Mouse (Mus musculus) heart, postnatal 25 days (tissue): ENCODE data around the gene Osbpl9. TPM values are rescaled to one million over a fixed set of nuclear protein-coding genes. Genes with fewer than 3 reads are reported as not detected.

ENCODE experiments used
- DNase-seq: peaks from one replicate; pipeline ENCODE4 v3.0.0; 2022; ENCODE audit warnings: low spot score
- intact Hi-C: fragments of 180-260 bp; cut with DNase I; formaldehyde crosslinking; loops from one replicate; pipeline ENCODE4 v1.15.1; 2025
- total RNA-seq, 2 experiments: library from RNA; stranded (reverse); gene quantifications; 2 replicates each; pipeline ENCODE4 v1.2.3; 2021

Osbpl9 gene
- 100 to 1,000 TPM; 104 to 105 TPM for total RNA-seq

DNA sequence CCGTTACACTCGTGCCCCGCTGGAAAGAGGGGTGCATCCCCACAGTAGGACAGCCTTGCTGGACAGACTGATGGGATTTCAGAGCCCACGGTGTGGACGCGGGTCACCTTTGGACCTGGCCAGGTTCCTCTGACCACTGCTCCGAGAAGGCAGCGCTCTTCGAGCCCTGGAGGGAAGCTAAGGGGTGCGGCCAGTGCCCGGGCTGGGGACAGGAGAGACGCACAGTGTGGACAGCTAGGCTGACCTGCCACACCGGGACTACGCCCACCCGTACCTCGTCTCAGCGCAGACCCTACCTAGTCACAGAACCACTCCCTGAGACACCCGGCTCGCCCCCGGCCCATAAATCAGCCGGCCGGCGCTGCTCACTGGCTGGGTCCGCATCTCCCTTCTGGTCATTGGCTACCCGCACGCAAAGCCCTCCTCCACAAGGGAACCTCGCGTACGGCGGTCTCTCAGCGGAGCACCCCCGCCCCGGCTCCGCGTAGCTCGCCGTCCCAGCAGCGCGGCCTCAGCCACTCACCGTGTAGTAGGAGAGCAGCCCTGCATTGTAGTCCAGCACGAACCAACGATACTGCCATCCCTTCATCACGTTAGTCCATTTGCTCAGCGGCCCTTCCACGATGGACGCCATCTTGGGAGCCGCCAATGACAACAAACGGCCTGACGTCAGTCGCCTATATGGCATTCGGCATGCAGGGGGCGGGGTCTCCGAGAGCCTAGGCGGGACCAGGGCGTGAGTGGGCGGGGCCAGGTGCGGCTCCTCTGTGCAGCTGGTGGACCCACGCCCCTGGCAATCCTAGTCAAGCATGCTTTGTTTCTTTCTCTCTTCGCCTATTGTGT is at the start of gene Osbpl9:
Gene Osbpl9 (minus strand): TSS at position 691 of the 843 bp plus-strand sequence.
- intact Hi-C loops: loop anchor here (5.0 kb wide), 1 partner anchor 80 kb away; the partner anchor contains the start of gene Eps15

DNA sequence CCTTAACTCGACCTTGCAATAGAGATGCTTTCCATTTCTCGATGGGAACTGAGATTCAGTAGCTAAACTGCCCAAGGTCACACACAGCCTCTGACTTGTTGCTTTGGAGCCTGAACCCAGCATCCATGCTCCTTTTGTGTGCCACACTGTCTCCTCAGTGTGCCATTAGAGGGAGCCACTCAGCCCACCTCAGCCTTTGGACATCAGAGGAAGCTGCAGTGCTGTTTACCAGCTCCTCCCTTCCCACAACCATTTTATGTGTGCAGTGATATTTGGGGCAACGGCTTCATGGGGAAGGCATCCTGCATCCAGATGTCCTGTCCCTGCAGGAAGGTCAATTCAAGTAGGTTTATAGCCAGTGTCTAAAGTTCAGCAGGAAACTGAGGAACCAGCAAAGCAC is 49.5 kb upstream of the Osbpl9 start:
- no peak for DNase-seq

More for the DNA sequence above, at the start of gene Osbpl9:
- DNase-seq: peak; percentile 93

DNA sequence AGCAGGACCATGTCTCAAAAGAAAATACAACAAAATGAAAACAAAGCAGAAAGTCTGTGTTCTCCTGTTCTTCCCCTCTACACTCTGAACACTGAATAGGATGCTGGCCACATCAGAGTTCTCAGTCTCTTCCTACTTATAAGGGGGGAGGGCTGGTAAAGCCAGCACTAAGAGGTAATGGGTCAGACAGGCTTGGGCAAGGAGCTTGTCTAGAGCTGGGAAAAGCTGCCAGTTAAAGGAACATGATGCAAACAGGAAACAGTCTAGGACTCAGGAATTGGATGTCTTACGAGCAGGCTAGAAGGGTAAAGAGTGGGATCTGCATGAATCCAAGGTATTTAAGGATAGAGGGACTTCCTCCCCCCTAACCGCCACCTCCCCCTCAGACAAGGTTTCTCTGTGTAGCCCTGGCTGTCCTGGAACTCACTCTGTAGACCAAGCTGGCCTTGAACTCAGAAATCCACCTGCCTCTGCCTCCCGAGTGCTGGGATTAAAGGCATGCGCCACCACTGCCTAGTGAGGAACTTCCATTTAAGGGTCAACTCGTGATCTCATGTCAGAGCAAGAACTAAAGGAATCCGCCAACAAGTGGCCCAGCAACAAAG is 43.0 kb upstream of the Osbpl9 start:
- intact Hi-C loops: no loop called here

More for the DNA sequence above, 49.5 kb upstream of the Osbpl9 start:
- intact Hi-C loops: no loop called here

DNA sequence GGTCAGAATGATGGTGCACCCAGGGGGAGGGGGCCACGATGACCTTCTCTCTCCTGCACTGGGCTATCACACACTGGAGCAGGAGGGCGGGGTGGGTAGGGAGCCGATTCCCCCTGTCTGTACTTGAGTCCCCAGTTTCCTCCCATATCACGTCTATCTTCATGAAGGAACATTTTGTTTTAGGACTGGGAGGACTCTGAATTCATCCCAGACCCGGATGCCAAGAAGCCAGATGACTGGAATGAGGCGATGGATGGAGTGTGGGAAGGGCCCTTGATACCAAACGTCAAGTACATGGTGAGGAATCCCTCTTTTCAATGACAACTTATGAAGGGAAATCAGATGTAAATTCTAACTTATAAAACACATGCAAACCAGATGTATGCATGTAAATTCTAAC is 42.4 kb upstream of the Osbpl9 start:
- intact Hi-C loops: no loop called here

More for the DNA sequence above, 43.0 kb upstream of the Osbpl9 start:
- no peak for DNase-seq

DNA sequence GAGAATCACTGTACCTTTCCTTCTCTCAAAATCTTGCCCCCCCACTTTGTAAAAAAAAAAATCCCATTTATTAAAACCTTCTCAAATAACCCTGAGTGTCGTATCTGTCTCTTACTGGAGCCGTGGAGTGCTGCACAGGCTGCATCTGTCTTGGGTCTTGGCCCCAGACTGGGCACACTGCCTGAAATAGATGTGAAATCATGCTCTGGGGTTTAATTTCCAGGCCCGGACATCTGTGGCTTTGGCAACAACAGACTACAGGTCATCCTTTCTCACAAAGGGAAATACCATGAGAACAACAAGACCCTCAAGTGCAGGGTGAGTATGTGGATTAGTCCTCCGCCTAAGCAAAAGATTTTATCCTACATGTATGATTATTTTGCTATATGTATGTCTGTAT is 39.9 kb upstream of the Osbpl9 start:
- intact Hi-C loops: no loop called here
- peak; percentile 66 for DNase-seq

More for the DNA sequence above, 42.4 kb upstream of the Osbpl9 start:
- peak; percentile 38 for DNase-seq

DNA sequence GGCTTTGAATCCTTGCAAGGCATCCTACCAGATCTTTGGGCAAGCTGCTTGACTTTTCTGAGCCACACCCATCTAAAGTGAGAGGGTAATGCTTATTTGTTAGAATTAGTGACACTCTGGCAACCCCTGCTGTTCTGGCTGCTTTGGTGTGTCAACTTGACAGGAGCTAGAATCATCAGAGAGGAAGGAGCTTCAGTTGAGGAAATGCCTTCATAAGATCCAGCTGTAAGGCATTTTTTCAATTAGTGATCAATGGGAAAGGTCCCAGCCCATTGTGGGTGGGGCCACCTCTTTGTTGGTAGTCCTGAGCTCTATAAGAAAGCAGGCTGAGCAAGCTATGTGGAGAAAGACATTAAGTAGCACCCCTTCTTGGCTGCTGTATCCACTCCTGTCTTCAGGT is 39.1 kb upstream of the Osbpl9 start:
- intact Hi-C loops: no loop called here
- DNase-seq: no peak

DNA sequence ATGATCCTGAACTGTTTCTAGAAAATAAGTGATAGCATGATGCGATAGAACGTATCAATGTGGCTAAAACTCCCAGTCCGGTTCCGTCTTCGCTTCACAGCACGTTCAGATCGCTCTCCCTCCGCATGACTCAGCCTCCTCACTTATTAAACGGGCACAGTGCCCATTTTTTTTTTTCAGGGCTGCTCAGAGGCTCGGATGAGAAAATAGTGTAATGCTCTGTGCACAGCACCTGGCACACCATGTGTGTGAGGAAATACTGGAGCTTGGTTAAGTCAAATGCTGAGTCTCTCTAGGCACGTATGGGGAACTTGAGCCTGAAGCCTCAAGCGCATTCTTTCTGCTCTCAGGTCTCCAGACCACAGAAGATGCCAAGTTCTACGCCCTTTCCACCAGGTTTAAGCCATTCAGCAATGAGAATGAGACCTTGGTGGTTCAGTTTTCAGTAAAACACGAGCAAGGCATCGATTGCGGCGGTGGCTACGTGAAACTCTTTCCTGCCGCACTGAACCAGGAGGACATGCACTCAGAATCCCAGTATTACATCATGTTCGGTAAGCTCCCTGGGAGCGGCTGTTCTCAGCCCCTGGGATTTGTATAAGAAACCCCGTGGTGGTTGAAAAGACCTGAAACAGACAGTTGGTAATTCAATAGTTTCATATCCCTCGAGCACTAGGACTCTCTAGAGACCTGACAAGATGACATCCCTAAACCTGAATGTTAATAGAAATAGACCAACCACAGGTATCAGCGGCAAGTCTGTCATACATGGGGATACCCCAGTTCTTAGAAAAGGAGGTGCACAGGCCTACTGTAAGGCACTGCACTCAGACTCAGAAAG is 36.6 kb upstream of the Osbpl9 start:
- DNase-seq: no peak
- intact Hi-C loops: no loop called here

DNA sequence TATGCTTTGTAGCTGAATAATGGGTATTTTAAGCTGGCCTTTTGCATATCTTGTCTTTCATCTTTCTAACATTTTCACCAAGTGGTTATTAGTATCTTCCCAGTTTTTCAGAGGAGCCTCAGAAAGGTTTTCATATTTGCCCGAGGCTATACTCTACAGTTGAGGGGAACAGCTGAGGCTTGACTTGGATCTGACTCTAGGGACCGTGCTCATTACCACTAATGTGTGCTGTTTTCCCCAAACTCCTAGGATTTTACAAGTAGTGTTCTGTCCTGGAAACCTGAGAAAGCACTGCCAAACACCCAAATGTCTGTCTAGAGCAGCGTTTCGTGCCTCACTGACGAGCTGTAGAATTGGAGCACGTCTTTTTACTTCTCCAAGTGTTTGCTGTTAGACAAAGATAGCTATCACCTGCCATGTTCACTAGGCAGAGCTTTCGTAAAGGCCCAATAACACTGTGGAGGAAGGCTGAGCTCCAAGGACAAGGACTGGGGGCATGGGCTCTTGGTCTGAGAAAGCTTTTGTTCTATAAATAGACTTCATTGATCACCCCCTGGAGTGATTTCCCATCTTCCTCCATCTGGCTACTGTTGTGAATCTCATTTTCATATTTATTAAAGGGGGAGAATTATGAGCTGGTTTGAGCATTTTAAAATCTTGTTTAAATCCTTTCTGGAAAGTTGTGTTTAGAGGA is 34.3 kb upstream of the Osbpl9 start:
- no peak for DNase-seq
- intact Hi-C loops: no loop called here

DNA sequence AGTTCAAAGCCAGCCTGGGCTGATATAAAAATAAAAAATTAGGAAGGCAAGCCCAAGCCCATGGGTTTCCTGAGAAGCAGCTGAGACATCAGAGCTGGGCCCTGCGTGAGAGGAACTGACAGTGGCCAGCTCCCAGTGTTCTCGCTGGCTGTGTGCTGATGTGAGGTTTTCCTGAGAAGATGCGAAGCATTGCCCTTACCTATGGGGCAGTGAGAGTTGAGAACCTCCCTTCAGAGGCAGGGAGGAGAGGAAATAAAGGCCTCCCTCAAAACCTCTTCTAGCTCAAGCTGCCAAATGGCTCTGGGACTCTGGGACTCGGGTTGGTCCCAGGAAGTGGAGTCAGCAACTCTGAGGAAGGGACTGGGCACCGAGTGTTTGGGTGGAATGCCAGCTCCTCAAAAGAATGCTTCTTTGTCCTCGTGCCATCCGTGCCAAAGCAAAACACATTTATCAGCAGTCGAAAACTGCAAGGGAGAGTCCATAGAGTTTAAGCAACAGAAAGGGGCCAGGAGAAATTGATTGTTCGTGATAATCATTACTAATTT is 32.8 kb upstream of the Osbpl9 start:
- intact Hi-C loops: no loop called here
- no peak for DNase-seq

DNA sequence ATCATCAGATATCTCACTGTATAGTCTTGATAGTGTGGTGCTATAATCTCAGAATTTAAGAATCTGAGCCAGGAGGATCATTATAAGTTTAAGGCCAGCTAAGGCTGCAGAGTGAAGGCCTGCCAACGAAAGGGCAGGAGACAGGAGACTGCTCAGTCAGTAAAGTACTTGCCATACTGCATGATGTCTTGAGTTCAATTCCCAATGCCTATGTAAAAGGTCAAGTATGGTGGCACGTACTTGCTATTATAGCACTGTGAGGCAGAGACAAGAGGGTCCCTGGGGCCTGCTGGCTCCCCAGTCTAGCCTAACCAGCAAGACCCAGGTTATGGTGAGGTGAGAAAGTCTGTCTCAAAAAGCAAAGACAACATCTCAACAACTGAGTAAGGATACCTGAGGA is 32.1 kb upstream of the Osbpl9 start, which contains the start of gene Calr4:
Gene Calr4 (plus strand): TSS at position 301 of the 400 bp plus-strand sequence.
- no peak for DNase-seq
- intact Hi-C loops: no loop called here

DNA sequence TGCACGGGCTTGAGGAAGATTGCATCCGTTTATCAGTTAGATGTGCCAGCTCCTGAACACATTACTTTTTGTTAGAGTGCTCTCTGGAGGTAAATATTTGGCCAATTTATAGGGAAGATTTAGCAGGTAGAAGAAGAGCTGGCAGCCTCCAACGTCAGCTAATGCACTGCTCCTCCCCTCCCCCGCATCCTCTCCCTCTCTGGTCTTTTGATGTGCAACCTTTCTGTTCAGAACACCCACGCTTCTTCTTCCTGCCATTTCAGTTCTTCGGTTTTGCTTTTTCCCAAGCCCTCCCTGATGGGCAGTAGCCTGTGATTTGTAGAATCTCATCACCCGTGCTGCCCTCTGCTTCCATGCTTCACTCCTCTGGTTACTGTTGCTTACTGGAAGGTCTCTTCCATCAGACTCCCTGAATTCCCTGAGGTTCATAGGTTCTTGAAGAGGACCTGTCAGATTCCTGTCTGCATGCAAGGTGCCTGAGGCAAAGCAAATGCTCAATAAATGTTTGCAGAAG is 27.8 kb upstream of the Osbpl9 start:
- intact Hi-C loops: no loop called here
- DNase-seq: no peak

DNA sequence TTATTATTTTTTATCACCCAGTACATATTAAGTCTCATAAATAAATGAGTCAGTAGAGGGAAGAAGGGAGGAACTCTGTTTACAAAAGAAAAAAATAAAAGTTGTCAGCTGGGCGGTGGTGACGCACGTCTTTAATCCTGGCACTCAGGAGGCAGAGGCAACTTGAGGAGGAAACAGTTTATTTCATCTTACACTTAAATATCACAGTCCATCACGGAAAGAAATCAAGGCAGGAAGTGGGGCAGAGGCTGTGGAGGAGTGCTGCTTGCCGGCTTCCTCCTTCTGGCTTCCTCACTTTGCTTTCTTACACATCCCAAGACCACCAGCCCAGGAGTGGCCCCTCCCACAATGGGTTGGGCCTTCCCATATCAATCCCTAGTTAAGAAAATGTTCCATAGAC is 24.0 kb upstream of the Osbpl9 start:
- DNase-seq: no peak
- intact Hi-C loops: no loop called here

DNA sequence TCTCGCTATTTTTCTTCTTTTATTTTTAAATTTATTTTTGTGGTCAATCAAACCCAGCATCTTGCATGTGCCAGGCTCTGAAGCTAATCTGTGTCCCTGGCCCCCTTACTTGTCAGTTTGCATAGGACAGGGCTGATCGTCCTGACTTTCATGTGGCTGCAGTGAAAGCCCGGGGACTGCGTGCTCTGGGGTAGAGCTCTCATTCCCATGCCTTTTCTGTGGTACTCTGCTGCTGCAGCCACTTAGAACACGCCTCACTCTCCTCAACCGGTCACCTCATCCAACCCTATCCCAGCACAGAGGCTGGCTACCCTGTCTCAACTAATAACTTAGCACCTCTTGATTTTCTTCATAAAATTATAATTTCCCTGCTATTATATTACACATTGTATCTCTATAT is 23.5 kb upstream of the Osbpl9 start:
- no peak for DNase-seq
- intact Hi-C loops: no loop called here

DNA sequence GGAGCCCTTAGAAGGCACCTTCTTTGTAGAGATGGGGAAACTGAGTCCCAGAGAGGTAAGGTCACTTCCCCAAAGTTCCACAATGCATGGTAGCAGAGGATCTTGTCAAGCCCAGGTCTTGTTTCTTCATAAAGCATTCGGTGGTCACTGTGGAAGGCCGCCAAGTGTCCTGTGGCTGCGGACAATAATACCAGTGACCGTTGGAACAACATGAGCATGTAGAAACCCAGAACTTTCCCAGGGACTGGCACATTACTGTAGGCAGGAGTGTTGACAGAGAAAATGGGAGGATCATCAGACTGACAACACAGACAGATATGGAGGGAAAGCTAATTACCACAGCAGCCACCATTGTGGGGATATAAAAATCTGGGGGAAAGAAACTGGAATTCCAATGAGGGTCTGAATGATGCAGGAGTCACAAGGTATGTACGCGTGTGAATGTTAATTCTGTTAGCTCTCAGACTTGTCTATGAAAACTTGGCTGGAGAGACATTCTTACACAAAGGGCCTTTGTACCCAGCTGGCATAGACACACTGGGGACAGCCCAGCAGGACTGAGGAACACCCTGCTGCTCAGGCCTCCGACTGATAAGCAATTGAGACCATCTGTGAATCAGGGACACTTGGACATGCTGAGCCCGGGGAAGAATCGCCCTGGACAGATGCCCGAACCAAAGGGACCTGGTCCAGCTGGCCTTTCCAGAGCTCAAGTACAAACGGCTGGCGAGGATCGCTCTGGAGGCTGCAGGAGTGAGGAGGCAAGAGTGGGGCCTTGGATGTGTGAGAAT is 22.9 kb upstream of the Osbpl9 start:
- intact Hi-C loops: no loop called here
- peak; percentile 85 for DNase-seq

DNA sequence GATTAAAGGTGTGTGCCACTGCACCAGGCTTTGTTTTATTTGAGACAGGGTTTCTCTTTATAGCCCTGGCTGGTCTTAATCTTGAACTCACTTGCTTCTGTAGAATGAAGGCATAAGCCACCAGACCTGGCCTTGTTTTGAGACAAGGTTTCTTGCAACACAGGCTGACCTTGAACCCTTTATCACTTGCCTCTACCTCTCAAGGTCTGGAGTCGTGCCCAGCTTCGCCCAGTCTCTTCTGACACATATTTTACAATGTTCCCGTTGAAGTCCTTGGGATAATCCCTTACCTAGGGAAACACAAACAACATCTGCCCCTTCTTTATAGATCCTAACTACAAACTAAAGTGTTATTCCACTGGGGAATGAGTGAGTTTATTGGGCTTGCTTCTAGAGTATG is 19.9 kb upstream of the Osbpl9 start:
- intact Hi-C loops: no loop called here
- no peak for DNase-seq

DNA sequence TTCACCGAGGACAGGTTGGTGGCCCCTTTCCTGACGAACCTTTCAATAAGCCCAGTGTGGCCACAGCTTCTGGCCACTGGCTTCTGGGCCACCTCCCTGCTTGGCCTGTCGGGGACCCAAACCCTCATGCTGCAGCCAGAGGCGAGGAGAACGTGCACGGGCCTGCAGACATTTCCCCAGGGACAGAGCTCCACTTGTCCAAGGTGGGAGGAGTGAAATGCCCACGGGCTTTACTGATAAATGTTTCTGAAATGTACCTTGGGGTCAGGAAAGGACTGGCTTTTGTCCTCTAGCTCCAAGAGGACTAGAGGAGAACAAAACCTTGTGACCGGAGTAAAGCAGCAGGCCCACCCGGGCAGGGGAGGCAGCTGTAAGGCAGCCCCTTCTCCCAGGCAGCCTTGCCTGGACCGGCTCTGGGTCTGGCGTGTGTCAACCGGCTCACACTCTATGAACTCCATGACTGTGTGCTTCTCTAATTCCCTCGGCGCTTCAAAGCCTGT is 18.4 kb upstream of the Osbpl9 start:
- intact Hi-C loops: no loop called here
- DNase-seq: no peak

DNA sequence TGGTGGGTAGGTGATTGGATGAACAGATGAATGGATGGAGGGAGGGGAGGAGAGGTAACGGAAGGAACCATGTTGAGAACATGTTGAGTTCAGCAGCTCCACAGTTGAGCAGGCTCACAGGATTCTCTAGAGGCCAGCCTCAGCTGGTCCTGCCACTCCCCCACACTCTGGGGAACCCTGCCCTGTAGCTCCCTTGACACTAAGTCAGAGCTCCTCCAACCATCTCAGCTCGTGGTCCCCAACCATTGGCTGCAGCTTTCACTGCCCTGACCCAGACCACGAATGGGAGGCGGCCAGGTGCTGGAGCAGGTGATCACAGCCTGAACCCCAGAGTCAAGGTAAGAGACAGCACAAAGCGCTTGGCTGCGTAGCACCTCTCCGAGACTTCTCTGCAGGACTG is 15.9 kb upstream of the Osbpl9 start:
- intact Hi-C loops: no loop called here
- DNase-seq: no peak

DNA sequence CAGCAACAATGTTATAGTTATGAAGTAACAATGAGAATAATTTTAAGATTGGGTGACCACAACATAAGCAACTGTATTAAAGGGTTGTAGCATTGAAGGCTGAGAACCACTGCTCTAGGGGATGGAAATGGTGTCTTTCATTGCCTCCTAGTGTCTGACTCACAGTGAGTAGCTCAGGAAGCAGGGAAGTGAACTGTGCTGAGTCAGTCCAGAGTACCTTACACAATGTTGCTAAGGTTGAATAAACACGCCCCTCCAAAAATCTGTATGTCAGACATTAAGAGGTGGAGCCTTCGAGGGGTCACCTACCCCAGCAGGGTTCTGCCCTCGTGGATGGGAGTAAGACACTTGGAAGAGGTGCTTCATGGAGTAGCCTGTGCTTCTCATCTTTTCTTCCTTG is 11.9 kb upstream of the Osbpl9 start:
- DNase-seq: no peak
- intact Hi-C loops: no loop called here
